Mouse (Mus musculus) forebrain, postnatal 0 days (tissue): ENCODE measurements around the gene Cblb. TPM values are rescaled to one million over a fixed set of nuclear protein-coding genes. Genes with fewer than 3 reads are reported as not detected.
A peak's percentile ranks its signal among the peaks of the same experiment; 100 is the strongest.

Experiments
- ATAC-seq: fragments of 200-750 bp; cut with Nextera tagmentation; 2 replicates; pipeline ENCODE4 v1.8.0; 2017; ENCODE audit warnings: mild to moderate bottlenecking, moderate library complexity
- DNase-seq: peaks from one replicate; pipeline ENCODE4 v3.0.0-alpha.2; 2015
- H3K27ac ChIP-seq: fragments of 300-500 bp; sonication (generic); 2 replicates; pipeline ENCODE4 v1.5.1; 2014; ENCODE audit warnings: low read depth, mild to moderate bottlenecking, antibody characterized with exemption, low read length, moderate library complexity, mixed read lengths
- H3K27me3 ChIP-seq: fragments of 300-500 bp; sonication (generic); 2 replicates; pipeline ENCODE4 v1.6.1; 2014; ENCODE audit warnings: mild to moderate bottlenecking, low read length, mixed read lengths; ENCODE audit not compliant: insufficient read depth
- H3K36me3 ChIP-seq: fragments of 300-500 bp; sonication (generic); 2 replicates; pipeline ENCODE4 v1.6.1; 2014; ENCODE audit warnings: mild to moderate bottlenecking, moderate library complexity; ENCODE audit not compliant: insufficient read depth
- H3K4me1 ChIP-seq: fragments of 300-500 bp; sonication (generic); 2 replicates; pipeline ENCODE4 v1.6.1; 2014; ENCODE audit warnings: antibody characterized with exemption; ENCODE audit not compliant: insufficient read depth
- H3K4me2 ChIP-seq: fragments of 300-500 bp; sonication (generic); 2 replicates; pipeline ENCODE4 v1.6.1; 2014; ENCODE audit warnings: low read depth, mild to moderate bottlenecking, moderate library complexity
- H3K4me3 ChIP-seq: fragments of 300-500 bp; sonication (generic); 2 replicates; pipeline ENCODE4 v1.5.1; 2014; ENCODE audit warnings: low read depth, low read length, mixed read lengths
- H3K9ac ChIP-seq: fragments of 300-500 bp; sonication (generic); 2 replicates; pipeline ENCODE4 v1.6.1; 2014; ENCODE audit warnings: mild to moderate bottlenecking
- H3K9me3 ChIP-seq: fragments of 300-500 bp; sonication (generic); 2 replicates; pipeline ENCODE4 v1.6.1; 2016; ENCODE audit warnings: low read length
- CTCF ChIP-seq: sonication (generic); IDR thresholded peaks from 2 replicates; pipeline ENCODE4 v1.5.1; 2016; ENCODE audit warnings: antibody characterized with exemption, control low read depth, low read depth
- WGBS: fragments of 180-500 bp; shearing (Covaris S2); extraction: QIAGEN DNeasy Blood & Tissue Kit; methylation state at CpG from one replicate; pipeline ENCODE4 v1.1.7; 2014; 5-methylcytosine and 5-hydroxymethylcytosine counted together
- polyA plus RNA-seq: library from polyadenylated mRNA; unstranded; fragments of >200 nt; fragmentation: Nextera tagmentation; extraction: Ambion mirVana; gene quantifications from 2 replicates; pipeline ENCODE4 v1.2.1, GENCODE M21; 2015
- total RNA-seq: library from RNA; depleted of rRNA; stranded (reverse); fragments of >200 nt; gene quantifications from 2 replicates; pipeline ENCODE4 v1.2.3, GENCODE M21; 2014

The Cblb gene
- total and polyA plus RNA-seq, 2 experiments from 2014 or later: 6.5 to 14.5 TPM

DNA sequence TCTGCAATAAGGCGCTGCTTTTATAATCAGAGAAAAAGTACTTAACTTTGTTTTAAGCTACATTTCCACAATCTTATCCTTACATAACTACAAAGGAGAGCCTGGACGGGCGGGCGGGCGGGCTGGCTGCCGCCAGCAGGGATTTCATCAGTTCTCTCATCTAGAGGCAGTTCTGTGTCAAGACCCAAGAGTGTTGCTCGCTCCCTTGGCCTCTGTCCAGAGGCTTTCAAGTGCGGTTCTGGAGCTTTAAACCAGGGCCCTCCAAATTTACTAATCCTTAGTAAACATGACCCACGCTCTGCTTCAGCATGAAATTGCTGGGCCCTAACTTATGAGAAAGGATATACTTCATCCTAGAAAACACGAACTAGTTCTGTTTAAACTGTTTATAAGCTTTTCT is 155.7 kb downstream of the Cblb start:
- H3K9ac ChIP-seq: no peak overlapping the region
- H3K27me3 ChIP-seq: no peaks in the 10 kb centered on the region
- H3K27ac ChIP-seq: no peak overlapping the region
- peaks cover 11% of the 10 kb centered on the region for H3K36me3 ChIP-seq
- DNase-seq (no peak), ATAC-seq (no peak)
- H3K4me3 ChIP-seq: no peak overlapping the region
- whole genome bisulfite sequencing: 51% methylated on average over 10 of the region's 10 CpGs
- TF ChIP-seq CTCF: no peak
- no peaks in the 10 kb centered on the region for H3K4me1 ChIP-seq
- H3K4me2 ChIP-seq: no peak overlapping the region
- H3K9me3 ChIP-seq: no peaks in the 10 kb centered on the region

DNA sequence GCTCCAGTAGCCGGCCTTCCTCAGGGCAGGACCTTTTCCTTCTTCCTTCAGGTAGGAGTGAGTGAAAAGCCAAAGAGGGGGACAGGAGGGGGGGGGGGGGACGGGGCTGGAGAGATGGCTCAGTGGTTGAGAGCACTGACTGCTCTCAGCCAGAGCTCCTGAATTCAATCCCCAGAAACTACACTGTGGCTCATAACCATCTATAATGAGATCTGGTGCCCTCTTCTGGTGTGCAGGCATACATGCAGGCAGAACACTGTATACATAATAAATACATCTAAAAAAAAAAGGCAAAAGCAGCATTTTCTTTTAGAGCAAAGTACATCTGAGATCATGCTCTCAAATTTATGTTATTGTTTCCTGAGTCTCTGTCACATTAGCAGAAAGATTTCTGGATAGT is 158.1 kb downstream of the Cblb start:
- Histone ChIP-seq H3K9ac (no peak overlapping the region), H3K4me2 (no peak overlapping the region), H3K4me3 (no peak overlapping the region), H3K27ac (no peak overlapping the region), H3K27me3 (no peaks in the 10 kb centered on the region), H3K4me1 (no peaks in the 10 kb centered on the region), H3K36me3 (peaks cover 6% of the 10 kb centered on the region), H3K9me3 (no peaks in the 10 kb centered on the region)
- ATAC-seq: peak; percentile 40; the same call in 1 of the 2 replicates
- 46% methylated on average over 1 of the region's 2 CpGs for WGBS
- TF ChIP-seq CTCF: peak; percentile 67
- DNase-seq: no peak

- no peak for ATAC-seq
- no peak overlapping the region for H3K4me2 ChIP-seq
- DNase-seq: no peak
- no peaks in the 10 kb centered on the region for H3K4me1 ChIP-seq
- no peak for TF ChIP-seq CTCF
- WGBS: 88% methylated on average over 5 of the region's 5 CpGs
- H3K9ac ChIP-seq: no peak overlapping the region
- H3K4me3 ChIP-seq: no peak overlapping the region
- H3K36me3 ChIP-seq: peaks cover 14% of the 10 kb centered on the region
- H3K27ac ChIP-seq: no peak overlapping the region
- no peaks in the 10 kb centered on the region for H3K27me3 ChIP-seq
- no peaks in the 10 kb centered on the region for H3K9me3 ChIP-seq
Observed at GRCm38 (mm10) chr16:52190714-52191113, 159.7 kb downstream of the Cblb start.

DNA sequence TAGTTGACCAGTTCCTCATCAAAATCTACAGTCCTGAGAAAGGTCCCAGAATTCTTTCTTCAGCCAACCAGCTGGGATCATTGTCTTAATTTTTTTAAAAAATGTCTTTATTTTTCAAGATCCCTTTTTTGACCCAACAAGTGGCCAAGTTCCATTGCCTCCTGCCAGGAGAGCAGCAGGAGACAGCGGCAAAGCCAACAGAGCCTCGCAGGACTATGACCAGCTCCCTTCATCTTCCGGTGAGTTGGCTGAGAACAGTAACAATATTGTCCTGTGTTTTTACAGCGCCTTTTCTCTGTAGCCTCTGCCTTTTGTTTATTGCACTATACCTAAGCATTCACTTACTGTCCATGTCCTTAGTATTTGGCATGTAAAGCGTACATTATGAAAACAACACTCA is 163.0 kb downstream of the Cblb start:
- H3K9me3 ChIP-seq: no peaks in the 10 kb centered on the region
- H3K4me2 ChIP-seq: no peak overlapping the region
- H3K27ac ChIP-seq: no peak overlapping the region
- peaks cover 17% of the 10 kb centered on the region for H3K36me3 ChIP-seq
- H3K9ac ChIP-seq: no peak overlapping the region
- no peaks in the 10 kb centered on the region for H3K4me1 ChIP-seq
- DNase-seq: no peak
- no peak overlapping the region for H3K4me3 ChIP-seq
- WGBS: 69% methylated on average over 5 of the region's 5 CpGs
- no peak for TF ChIP-seq CTCF
- H3K27me3 ChIP-seq: no peaks in the 10 kb centered on the region
- no peak for ATAC-seq

GRCm38 (mm10) chr16:52194866-52195265 is 163.8 kb downstream of the Cblb start:
- DNase-seq: no peak
- H3K9ac ChIP-seq: no peak overlapping the region
- WGBS: 82% methylated on average over 3 of the region's 3 CpGs
- peaks cover 17% of the 10 kb centered on the region for H3K36me3 ChIP-seq
- no peak for TF ChIP-seq CTCF
- no peaks in the 10 kb centered on the region for H3K4me1 ChIP-seq
- H3K9me3 ChIP-seq: no peaks in the 10 kb centered on the region
- no peak overlapping the region for H3K4me2 ChIP-seq
- H3K4me3 ChIP-seq: no peak overlapping the region
- no peak for ATAC-seq
- no peak overlapping the region for H3K27ac ChIP-seq
- no peaks in the 10 kb centered on the region for H3K27me3 ChIP-seq

GRCm38 (mm10) chr16:52200107-52200506 is 169.1 kb downstream of the Cblb start:
- no peak overlapping the region for H3K4me3 ChIP-seq
- no peak overlapping the region for H3K4me2 ChIP-seq
- DNase-seq (no peak), ATAC-seq (no peak)
- WGBS: 92% methylated on average over 7 of the region's 7 CpGs
- no peaks in the 10 kb centered on the region for H3K4me1 ChIP-seq
- no peak overlapping the region for H3K9ac ChIP-seq
- H3K9me3 ChIP-seq: no peaks in the 10 kb centered on the region
- no peak for TF ChIP-seq CTCF
- peaks cover 24% of the 10 kb centered on the region for H3K36me3 ChIP-seq
- no peaks in the 10 kb centered on the region for H3K27me3 ChIP-seq
- H3K27ac ChIP-seq: no peak overlapping the region

DNA sequence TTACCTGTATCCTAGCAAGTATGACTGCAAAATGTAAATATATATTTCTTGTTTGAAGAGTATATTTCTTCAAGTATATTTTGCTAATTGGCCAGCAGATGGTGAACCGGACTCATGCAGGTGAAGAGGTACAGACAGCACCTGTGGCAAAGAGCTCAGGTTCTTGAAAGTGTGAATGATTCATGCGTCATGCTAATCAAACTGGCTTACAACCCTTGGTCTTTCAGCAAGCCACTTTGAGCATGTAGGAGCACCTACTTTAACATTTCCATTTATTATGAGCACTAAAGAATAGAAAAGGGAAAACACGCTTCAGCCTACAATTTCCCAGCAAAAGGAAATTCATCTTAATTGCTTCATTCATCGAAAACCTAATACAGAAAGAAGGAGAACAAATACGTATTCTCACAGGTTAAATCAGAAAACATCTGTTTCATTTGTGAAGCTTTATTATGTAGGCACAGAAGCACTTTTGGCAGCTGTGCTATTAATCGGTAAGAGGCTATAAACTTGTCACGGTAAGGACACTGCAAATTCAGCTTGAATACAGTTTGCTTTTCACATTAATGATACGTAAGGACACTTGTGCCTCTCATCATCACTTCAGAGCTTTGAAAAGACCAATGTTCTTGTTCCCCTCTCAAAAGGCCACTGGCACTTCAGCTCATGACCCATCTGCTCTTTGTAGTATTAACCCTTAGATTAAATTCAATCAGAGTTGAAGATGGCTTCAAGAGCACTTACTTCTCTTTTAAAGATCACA is 180.0 kb downstream of the Cblb start:
- no peak overlapping the region for H3K4me3 ChIP-seq
- no peaks in the 10 kb centered on the region for H3K4me1 ChIP-seq
- DNase-seq (no peak), ATAC-seq (no peak)
- no peak overlapping the region for H3K27ac ChIP-seq
- TF ChIP-seq CTCF: no peak
- H3K4me2 ChIP-seq: no peak overlapping the region
- no peak overlapping the region for H3K9ac ChIP-seq
- peaks cover 6% of the 10 kb centered on the region; the same call in 1 of the 2 replicates for H3K36me3 ChIP-seq
- no peaks in the 10 kb centered on the region for H3K9me3 ChIP-seq
- 71% methylated on average over 8 of the region's 8 CpGs for WGBS
- no peaks in the 10 kb centered on the region for H3K27me3 ChIP-seq
